Mouse (Mus musculus): Measurements from ENCODE around the gene Prcd. TPM values are rescaled to one million over a fixed set of nuclear protein-coding genes. Genes with fewer than 3 reads are reported as not detected.

The Prcd gene
- polyA plus RNA-seq, 1 experiment: not detected

GRCm38 (mm10) chr11:116617641-116618040 is 35.7 kb upstream of the Prcd start:
- Histone ChIP-seq H3K4me1 (ENCODE audit: control insufficient read depth, insufficient read depth, low read length) (peaks cover 79% of the 10 kb centered on the region), H3K4me3 (ENCODE audit: insufficient read depth, low read length) (peak overlapping the region; percentile 34), H3K27ac (ENCODE audit: insufficient read depth, low read depth, low read length) (peak overlapping the region; percentile 99)
- TF ChIP-seq CTCF (IDR thresholded peaks at IDR 0.05; ENCODE audit: low read depth, low read length): no peak
- TF ChIP-seq POLR2A (IDR thresholded peaks at IDR 0.05; ENCODE audit: borderline replicate concordance, low read depth, low read length): no peak

- peaks cover 78% of the 10 kb centered on the region for H3K4me1 ChIP-seq (ENCODE audit: control insufficient read depth, insufficient read depth, low read length)
- no peak overlapping the region for H3K4me3 ChIP-seq (ENCODE audit: insufficient read depth, low read length)
- no peak for TF ChIP-seq POLR2A (IDR thresholded peaks at IDR 0.05; ENCODE audit: borderline replicate concordance, low read depth, low read length)
- TF ChIP-seq CTCF (IDR thresholded peaks at IDR 0.05; ENCODE audit: low read depth, low read length): no peak
- no peak overlapping the region for H3K27ac ChIP-seq (ENCODE audit: insufficient read depth, low read depth, low read length)
Observed at GRCm38 (mm10) chr11:116618666-116619065, 34.7 kb upstream of the Prcd start.

- H3K4me3 ChIP-seq (ENCODE audit: insufficient read depth, low read length): no peak overlapping the region
- H3K27ac ChIP-seq (ENCODE audit: insufficient read depth, low read depth, low read length): no peak overlapping the region
- TF ChIP-seq CTCF (IDR thresholded peaks at IDR 0.05; ENCODE audit: low read depth, low read length): no peak
- TF ChIP-seq POLR2A (IDR thresholded peaks at IDR 0.05; ENCODE audit: borderline replicate concordance, low read depth, low read length): no peak
- H3K4me1 ChIP-seq (ENCODE audit: control insufficient read depth, insufficient read depth, low read length): peaks cover 78% of the 10 kb centered on the region
Observed at GRCm38 (mm10) chr11:116619156-116619555, 34.2 kb upstream of the Prcd start.

GRCm38 (mm10) chr11:116619561-116619960 is 33.8 kb upstream of the Prcd start:
- H3K4me3 ChIP-seq (ENCODE audit: insufficient read depth, low read length): no peak overlapping the region
- TF ChIP-seq CTCF (IDR thresholded peaks at IDR 0.05; ENCODE audit: low read depth, low read length) (no peak), POLR2A (IDR thresholded peaks at IDR 0.05; ENCODE audit: borderline replicate concordance, low read depth, low read length) (no peak)
- peaks cover 77% of the 10 kb centered on the region for H3K4me1 ChIP-seq (ENCODE audit: control insufficient read depth, insufficient read depth, low read length)
- H3K27ac ChIP-seq (ENCODE audit: insufficient read depth, low read depth, low read length): no peak overlapping the region

GRCm38 (mm10) chr11:116620073-116620472 is 33.3 kb upstream of the Prcd start:
- Histone ChIP-seq H3K4me3 (ENCODE audit: insufficient read depth, low read length) (no peak overlapping the region), H3K27ac (ENCODE audit: insufficient read depth, low read depth, low read length) (no peak overlapping the region), H3K4me1 (ENCODE audit: control insufficient read depth, insufficient read depth, low read length) (peaks cover 78% of the 10 kb centered on the region)
- no peak for TF ChIP-seq CTCF (IDR thresholded peaks at IDR 0.05; ENCODE audit: low read depth, low read length)
- TF ChIP-seq POLR2A (IDR thresholded peaks at IDR 0.05; ENCODE audit: borderline replicate concordance, low read depth, low read length): no peak

GRCm38 (mm10) chr11:116620559-116621253 is 32.6 kb upstream of the Prcd start:
- Histone ChIP-seq H3K27ac (ENCODE audit: insufficient read depth, low read depth, low read length) (peak overlapping the region; percentile 23), H3K4me3 (ENCODE audit: insufficient read depth, low read length) (peak overlapping the region; percentile 6), H3K4me1 (ENCODE audit: control insufficient read depth, insufficient read depth, low read length) (peaks cover 77% of the 10 kb centered on the region)
- no peak for TF ChIP-seq POLR2A (IDR thresholded peaks at IDR 0.05; ENCODE audit: borderline replicate concordance, low read depth, low read length)
- TF ChIP-seq CTCF (IDR thresholded peaks at IDR 0.05; ENCODE audit: low read depth, low read length): no peak

- peak overlapping the region; percentile 23 for H3K27ac ChIP-seq (ENCODE audit: insufficient read depth, low read depth, low read length)
- H3K4me3 ChIP-seq (ENCODE audit: insufficient read depth, low read length): peak overlapping the region; percentile 6
- H3K4me1 ChIP-seq (ENCODE audit: control insufficient read depth, insufficient read depth, low read length): peaks cover 75% of the 10 kb centered on the region
- TF ChIP-seq POLR2A (IDR thresholded peaks at IDR 0.05; ENCODE audit: borderline replicate concordance, low read depth, low read length) (no peak), CTCF (IDR thresholded peaks at IDR 0.05; ENCODE audit: low read depth, low read length) (no peak)
Observed at GRCm38 (mm10) chr11:116621258-116621704, 32.1 kb upstream of the Prcd start.

- H3K27ac ChIP-seq (ENCODE audit: insufficient read depth, low read depth, low read length): peak overlapping the region; percentile 56
- TF ChIP-seq CTCF (IDR thresholded peaks at IDR 0.05; ENCODE audit: low read depth, low read length) (no peak), POLR2A (IDR thresholded peaks at IDR 0.05; ENCODE audit: borderline replicate concordance, low read depth, low read length) (0 out of 2 replicates have a peak, but pooled peaks have one; percentile 65)
- H3K4me1 ChIP-seq (ENCODE audit: control insufficient read depth, insufficient read depth, low read length): peaks cover 62% of the 10 kb centered on the region
- peak overlapping the region; percentile 81 for H3K4me3 ChIP-seq (ENCODE audit: insufficient read depth, low read length)
Observed at GRCm38 (mm10) chr11:116623281-116624124, 29.8 kb upstream of the Prcd start.

GRCm38 (mm10) chr11:116624131-116624832 is 29.1 kb upstream of the Prcd start:
- Histone ChIP-seq H3K4me1 (ENCODE audit: control insufficient read depth, insufficient read depth, low read length) (peaks cover 56% of the 10 kb centered on the region), H3K27ac (ENCODE audit: insufficient read depth, low read depth, low read length) (peak overlapping the region; percentile 71), H3K4me3 (ENCODE audit: insufficient read depth, low read length) (peak overlapping the region; percentile 81)
- TF ChIP-seq POLR2A (IDR thresholded peaks at IDR 0.05; ENCODE audit: borderline replicate concordance, low read depth, low read length) (no peak), CTCF (IDR thresholded peaks at IDR 0.05; ENCODE audit: low read depth, low read length) (no peak)

Measured in bone marrow macrophage, adult 2 months (primary cell).